Mouse (Mus musculus) ES-E14 (cell line): ENCODE measurements around the gene Gjd3.

Source experiments
- CHD2 ChIP-seq: IDR thresholded peaks from 2 replicates; pipeline ENCODE4 v1.6.1; 2014; ENCODE audit warnings: mild to moderate bottlenecking, low read depth, low read length, inconsistent platforms
- HCFC1 ChIP-seq: IDR thresholded peaks from 2 replicates; pipeline ENCODE4 v1.6.1; 2012; ENCODE audit warnings: low read length, inconsistent platforms, borderline replicate concordance; ENCODE audit not compliant: insufficient read depth
- MAFK ChIP-seq: IDR thresholded peaks from 2 replicates; pipeline ENCODE4 v1.6.1; 2014; ENCODE audit warnings: mild to moderate bottlenecking, low read depth, low read length, inconsistent platforms; ENCODE audit not compliant: insufficient read depth
- ZNF384 ChIP-seq: IDR thresholded peaks from 2 replicates; pipeline ENCODE4 v1.6.1; 2012; ENCODE audit warnings: low read depth, low read length, inconsistent platforms

DNA sequence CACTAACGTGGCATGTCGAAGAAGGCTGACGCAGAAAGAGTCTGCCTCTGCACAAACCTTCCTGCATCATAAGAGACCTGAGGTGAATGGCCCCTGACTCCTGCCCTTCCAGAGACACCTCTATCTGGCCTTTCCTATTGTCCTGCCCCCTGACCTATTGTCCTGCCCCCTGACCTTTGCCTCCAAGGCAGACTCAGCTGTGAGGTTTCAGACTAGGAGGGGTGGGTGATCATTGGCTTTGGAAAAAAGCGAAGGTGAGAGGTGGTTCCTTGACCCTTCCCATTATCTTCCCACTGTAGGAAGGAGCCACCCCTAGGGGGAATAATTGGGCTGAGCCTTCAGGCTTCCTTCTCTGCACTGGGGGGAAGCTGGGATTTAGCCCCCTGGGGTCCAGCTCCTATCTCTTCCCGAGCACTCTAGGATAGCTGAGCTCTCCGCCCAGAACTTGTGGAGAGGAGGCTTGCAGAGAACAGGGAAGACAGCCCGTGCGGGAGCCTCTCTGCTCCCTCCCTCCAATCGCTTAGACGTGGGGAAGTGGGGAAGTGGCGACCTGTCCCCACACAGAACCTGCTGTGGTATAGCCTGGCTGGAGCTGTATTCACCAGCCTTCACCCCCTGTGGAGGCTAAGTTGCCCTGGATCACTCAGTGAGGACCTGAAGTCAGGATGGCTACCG is 20.3 kb downstream of the Gjd3 start:
- no peak for TF ChIP-seq CHD2
- TF ChIP-seq HCFC1 = no peak
- TF ChIP-seq MAFK = no peak
- no peak for TF ChIP-seq ZNF384
